Mouse (Mus musculus) testis, adult 2 months (tissue): ENCODE results near the gene Rsph9. TPM values are rescaled to one million over a fixed set of nuclear protein-coding genes. Genes with fewer than 3 reads are reported as not detected.
A peak's percentile ranks its signal among the peaks of the same experiment; 100 is the strongest.

ENCODE experiments used
- H3K27ac ChIP-seq: fragments of 200-500 bp; 2 replicates; pipeline ENCODE4 v1.5.1; 2012; ENCODE audit warnings: low read depth, low read length; ENCODE audit not compliant: control insufficient read depth, insufficient read depth
- H3K27me3 ChIP-seq: fragments of 200-500 bp; 2 replicates; pipeline ENCODE4 v1.6.1; 2012; ENCODE audit warnings: mild to moderate bottlenecking, low read length, moderate library complexity; ENCODE audit not compliant: control insufficient read depth, insufficient read depth
- H3K36me3 ChIP-seq: fragments of 200-500 bp; 2 replicates; pipeline ENCODE4 v1.6.1; 2012; ENCODE audit warnings: mild to moderate bottlenecking, low read length; ENCODE audit not compliant: control insufficient read depth, insufficient read depth
- H3K4me1 ChIP-seq: fragments of 200-500 bp; 2 replicates; pipeline ENCODE4 v1.6.1; 2012; ENCODE audit warnings: low read length; ENCODE audit not compliant: control insufficient read depth, insufficient read depth
- H3K4me3 ChIP-seq: fragments of 200-500 bp; 2 replicates; pipeline ENCODE4 v1.5.1; 2012; ENCODE audit warnings: low read depth, mild to moderate bottlenecking, low read length, moderate library complexity, mixed read lengths; ENCODE audit not compliant: control insufficient read depth
- CTCF ChIP-seq: fragments of 200-500 bp; IDR thresholded peaks from 2 replicates; pipeline ENCODE4 v1.5.1; 2012; ENCODE audit warnings: low read depth, mild to moderate bottlenecking, inconsistent platforms, low read length, moderate library complexity; ENCODE audit not compliant: control insufficient read depth, insufficient read depth, insufficient replicate concordance
- POLR2A ChIP-seq: fragments of 200-500 bp; IDR thresholded peaks from 2 replicates; pipeline ENCODE4 v1.6.1; 2012; ENCODE audit warnings: low read depth, mild to moderate bottlenecking, inconsistent platforms, low read length, moderate library complexity; ENCODE audit not compliant: control insufficient read depth
- polyA plus RNA-seq: library from polyadenylated mRNA; depleted of rRNA; stranded (reverse); fragments of >200 nt; gene quantifications from 2 replicates; pipeline ENCODE4 v1.2.3, GENCODE M21; 2012

The Rsph9 gene
- polyA plus RNA-seq, 1 experiment: 240 TPM

DNA sequence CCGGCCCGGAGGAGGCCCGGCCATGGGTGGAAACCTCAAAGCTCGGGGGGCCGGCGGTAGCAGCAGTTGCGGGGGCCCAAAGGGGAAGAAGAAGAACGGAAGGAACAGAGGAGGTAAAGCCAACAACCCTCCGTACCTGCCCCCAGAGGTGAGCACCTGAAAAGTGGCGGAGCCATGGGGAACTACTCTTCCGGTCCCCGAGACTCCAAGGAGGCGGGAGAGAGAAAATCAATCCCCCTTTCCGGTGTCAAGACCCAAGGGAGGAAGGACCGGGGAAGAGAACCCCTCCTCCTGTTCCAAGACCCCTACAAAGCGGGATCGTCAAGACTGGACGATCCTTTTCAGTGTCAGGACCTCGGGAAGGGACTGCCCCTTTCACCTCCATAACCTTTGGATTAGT is 17.2 kb upstream of the Rsph9 start:
- Histone ChIP-seq H3K4me3 (peak overlapping the region; percentile 92), H3K27me3 (no peaks in the 10 kb centered on the region), H3K27ac (peak overlapping the region; percentile 73), H3K4me1 (peaks cover 6% of the 10 kb centered on the region), H3K36me3 (no peaks in the 10 kb centered on the region; the same call in 1 of the 2 replicates)
- TF ChIP-seq CTCF: no peak
- TF ChIP-seq POLR2A: no peak

DNA sequence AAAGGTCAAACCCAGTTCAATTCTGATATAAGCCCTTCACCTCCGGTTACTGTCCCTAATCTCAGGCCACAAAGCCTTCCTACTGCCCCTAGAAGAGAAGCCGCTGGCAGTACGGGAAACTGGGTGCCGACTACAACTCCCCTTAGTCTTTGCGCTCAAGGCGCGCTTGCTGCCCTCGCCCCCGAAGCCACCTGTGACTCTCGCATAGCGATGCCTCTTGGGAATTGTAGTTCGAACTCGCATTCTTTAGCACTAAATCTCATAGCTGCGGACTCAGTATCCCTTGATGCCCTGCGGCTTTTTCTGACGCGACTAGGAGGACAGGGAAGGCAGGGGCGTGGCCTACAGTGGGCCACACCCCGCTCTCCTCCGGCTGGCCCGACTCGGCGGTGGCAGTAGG is 16.7 kb upstream of the Rsph9 start, which contains the start of gene Gtpbp2:
Gene Gtpbp2 (plus strand): TSS at position 347 of the 400 bp plus-strand sequence.
- Histone ChIP-seq H3K4me3 (peak within 1 kb of the TSS; percentile 92), H3K27ac (peak within 1 kb of the TSS; percentile 91), H3K4me1 (peaks cover 6% of the 10 kb centered on the region), H3K27me3 (no peaks in the 10 kb centered on the region), H3K36me3 (no peaks in the 10 kb centered on the region)
- TF ChIP-seq POLR2A: peak; percentile 80
- no peak for TF ChIP-seq CTCF

DNA sequence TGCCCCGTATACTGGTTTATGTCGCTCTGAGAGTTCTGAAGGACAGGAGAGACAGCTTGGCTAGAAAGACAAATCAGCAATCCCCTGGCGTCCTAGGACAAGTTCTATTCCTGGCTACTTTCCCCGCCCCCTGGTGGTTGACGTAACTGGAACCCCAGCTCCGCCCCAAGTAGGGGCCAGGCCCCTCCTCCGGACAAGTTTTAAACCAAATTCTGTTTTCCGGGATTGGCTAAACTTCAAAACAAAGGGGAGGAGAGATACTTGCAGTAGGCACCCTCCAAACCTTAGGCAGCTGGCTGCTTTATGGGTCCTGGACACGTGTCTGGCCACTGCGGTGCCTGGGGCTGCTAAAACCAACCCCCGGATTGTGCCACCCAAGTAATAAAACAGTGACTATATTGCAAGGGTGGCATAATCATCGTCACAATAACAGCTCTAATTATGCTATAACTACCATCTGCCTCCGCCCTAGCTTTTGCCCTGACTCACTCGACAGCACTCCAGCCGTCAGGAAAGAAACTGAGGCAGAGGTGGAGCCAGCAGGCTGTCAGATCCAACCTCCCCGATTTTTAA is 16.2 kb upstream of the Rsph9 start:
- H3K27me3 ChIP-seq: no peaks in the 10 kb centered on the region
- TF ChIP-seq CTCF (no peak), POLR2A (no peak)
- H3K4me3 ChIP-seq: peak overlapping the region; percentile 92
- peaks cover 6% of the 10 kb centered on the region for H3K4me1 ChIP-seq
- peak overlapping the region; percentile 91 for H3K27ac ChIP-seq
- H3K36me3 ChIP-seq: no peaks in the 10 kb centered on the region

DNA sequence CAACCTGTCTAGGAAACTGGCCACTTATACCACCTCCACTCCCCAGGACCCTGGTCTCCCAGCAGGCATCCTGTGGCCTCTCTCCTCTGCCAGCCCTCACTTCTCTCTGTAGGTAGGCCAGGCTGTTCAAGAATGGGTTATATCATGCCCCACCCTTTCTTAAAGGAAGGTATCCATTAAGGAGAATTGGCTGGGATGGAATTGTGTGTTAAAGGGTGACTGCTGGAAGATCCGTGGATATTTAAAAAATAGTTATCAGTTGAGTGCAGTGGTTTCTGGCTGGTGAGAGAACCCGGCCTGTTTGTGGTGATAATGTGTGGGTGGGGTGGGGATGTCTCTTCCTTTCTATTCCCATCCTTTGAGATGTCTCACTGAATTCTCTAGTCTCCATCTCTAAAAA is 15.2 kb upstream of the Rsph9 start:
- no peak for TF ChIP-seq CTCF
- no peak; the same call in 1 of the 2 replicates for TF ChIP-seq POLR2A
- H3K36me3 ChIP-seq: no peaks in the 10 kb centered on the region
- peak overlapping the region; percentile 92 for H3K4me3 ChIP-seq
- peaks cover 6% of the 10 kb centered on the region for H3K4me1 ChIP-seq
- no peak overlapping the region for H3K27ac ChIP-seq
- H3K27me3 ChIP-seq: no peaks in the 10 kb centered on the region

DNA sequence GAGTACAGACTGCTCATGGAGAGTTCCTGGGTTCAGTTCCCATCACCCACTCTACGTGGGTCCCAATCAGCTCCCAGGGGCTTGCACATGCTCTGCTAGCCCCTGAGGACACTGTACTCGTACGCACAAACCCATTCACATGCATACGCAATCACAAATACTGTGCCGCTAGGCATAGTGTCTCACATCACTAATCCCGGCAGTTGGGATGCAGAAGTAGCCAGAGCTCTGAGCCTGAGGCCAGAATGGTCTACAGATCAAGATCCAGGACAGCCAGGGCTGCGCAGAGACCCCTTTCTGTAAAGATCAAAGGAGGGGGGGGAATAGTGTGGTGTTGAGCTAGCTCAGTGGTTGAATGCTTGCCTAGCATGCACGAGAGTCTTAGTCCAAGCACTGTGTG is 13.1 kb upstream of the Rsph9 start:
- Histone ChIP-seq H3K27ac (no peak overlapping the region), H3K4me3 (no peak overlapping the region), H3K36me3 (no peaks in the 10 kb centered on the region), H3K4me1 (peaks cover 8% of the 10 kb centered on the region), H3K27me3 (no peaks in the 10 kb centered on the region)
- no peak for TF ChIP-seq POLR2A
- TF ChIP-seq CTCF: no peak

DNA sequence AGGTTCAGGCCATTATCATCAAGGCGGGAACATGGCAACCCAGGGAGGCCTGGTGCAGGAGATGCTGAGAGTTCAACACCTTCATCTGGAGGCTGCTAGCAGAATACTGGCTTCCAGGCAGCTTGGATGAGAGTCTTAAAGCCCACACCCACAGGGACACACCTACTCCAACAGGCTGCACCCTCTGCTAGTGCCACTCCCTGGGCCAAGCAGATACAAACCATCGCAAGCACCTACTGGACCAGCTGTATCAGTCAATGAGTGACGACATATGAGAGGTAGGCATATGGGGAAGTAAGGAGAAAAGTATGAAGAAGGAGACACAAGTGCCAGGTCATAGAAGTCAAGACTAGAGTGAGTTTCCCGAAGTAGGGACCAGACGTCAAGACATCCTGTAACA is 12.7 kb upstream of the Rsph9 start:
- H3K36me3 ChIP-seq: no peaks in the 10 kb centered on the region
- H3K27ac ChIP-seq: no peak overlapping the region
- TF ChIP-seq POLR2A (no peak), CTCF (no peak)
- H3K27me3 ChIP-seq: no peaks in the 10 kb centered on the region
- H3K4me3 ChIP-seq: no peak overlapping the region
- H3K4me1 ChIP-seq: peaks cover 8% of the 10 kb centered on the region

DNA sequence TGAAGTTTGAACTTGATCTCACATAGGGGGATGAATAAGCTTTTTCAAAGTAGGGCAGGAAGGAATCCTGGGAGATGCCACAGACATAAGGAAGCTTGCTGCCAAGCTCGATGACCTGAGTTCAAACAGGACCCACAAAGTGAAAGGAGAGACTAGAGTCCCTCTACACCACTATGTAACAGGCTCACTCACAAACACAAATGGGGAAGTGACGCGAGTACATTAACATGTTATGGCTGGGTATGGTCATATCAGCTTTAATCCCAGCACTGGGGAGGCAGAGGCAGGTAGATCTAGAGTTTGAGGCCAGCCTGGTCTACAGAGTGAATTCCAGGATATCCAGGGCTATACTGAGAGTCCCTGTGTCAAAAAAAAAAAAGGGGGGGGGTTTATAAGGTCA is 10.3 kb upstream of the Rsph9 start:
- peaks cover 2% of the 10 kb centered on the region; the same call in 1 of the 2 replicates for H3K4me1 ChIP-seq
- H3K36me3 ChIP-seq: no peaks in the 10 kb centered on the region
- H3K4me3 ChIP-seq: peak overlapping the region; percentile 18; the same call in 1 of the 2 replicates
- H3K27me3 ChIP-seq: no peaks in the 10 kb centered on the region
- no peak overlapping the region for H3K27ac ChIP-seq
- TF ChIP-seq CTCF (no peak), POLR2A (no peak)

DNA sequence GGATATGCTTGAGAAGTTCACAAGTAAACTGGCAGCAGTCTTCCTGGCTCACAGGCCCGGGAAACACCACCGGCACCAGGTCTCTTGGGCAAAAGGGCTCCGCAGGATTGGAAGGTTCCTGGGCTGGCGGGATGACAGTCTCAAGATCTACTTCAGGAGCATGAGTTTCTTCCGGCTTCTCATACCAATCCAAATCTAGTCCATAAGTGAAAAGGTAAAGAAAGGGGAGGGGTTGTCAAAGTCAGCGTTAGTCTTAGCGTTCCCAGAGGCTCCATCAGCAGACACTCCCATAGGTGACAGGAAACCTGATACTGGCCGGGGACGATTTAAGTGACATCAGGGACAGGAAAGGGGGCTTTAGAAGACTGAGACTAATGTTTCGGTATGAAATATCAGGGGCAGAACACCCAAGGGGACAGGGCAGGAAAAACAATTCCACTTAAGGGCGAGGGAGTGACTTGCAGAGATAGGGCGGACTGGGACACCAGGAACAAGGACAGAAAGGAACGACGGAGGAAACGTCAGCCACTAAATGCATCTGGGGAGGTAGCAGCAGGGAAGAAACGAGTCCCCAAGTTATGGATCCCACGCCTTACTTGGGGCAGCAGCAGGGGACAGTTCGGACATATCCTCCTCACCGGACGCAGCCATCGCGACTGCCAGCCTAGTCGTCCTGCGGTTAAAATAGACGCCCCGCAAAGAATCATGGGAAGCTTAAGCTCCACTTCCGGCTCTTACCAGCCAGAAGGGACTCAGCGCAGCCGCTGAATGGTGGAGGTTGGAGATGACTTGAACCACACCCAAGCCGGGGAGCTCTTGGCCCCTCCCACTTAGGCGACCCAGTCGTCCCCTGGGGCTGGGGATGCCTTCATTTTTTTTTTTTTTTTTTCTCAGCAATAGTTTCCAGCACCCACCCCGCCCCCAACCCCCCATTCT is 9.1 kb upstream of the Rsph9 start, which contains the start of gene Mad2l1bp:
Gene Mad2l1bp (minus strand): TSS at position 707 of the 936 bp plus-strand sequence.
- peaks cover 2% of the 10 kb centered on the region; the same call in 1 of the 2 replicates for H3K4me1 ChIP-seq
- no peaks in the 10 kb centered on the region for H3K27me3 ChIP-seq
- TF ChIP-seq POLR2A: peak; percentile 98
- TF ChIP-seq CTCF: no peak
- H3K4me3 ChIP-seq: peak within 1 kb of the TSS; percentile 97
- H3K27ac ChIP-seq: peak within 1 kb of the TSS; percentile 90
- H3K36me3 ChIP-seq: peaks cover under 1% of the 10 kb centered on the region; the same call in 1 of the 2 replicates
